Mouse (Mus musculus) spleen, embryonic (tissue): ENCODE results near the gene Mlf2.

Experiments
- CTCF ChIA-PET: fragments of 350-600 bp; sonication (Branson Sonifier 250); formaldehyde crosslinking; loops from one replicate; lab custom pipeline; 2022; lab: Charles Lee

Mlf2 gene

GRCm38 (mm10) chr6:124930231-124930630 lies 955 bp upstream of the Mlf2 start:
- CTCF ChIA-PET: interaction anchor here (0.9 to 1.9 kb wide), 2 partner anchors 12 to 26 kb away, joined by 3 to 7 read pairs; no protein-coding TSS in a partner anchor

DNA sequence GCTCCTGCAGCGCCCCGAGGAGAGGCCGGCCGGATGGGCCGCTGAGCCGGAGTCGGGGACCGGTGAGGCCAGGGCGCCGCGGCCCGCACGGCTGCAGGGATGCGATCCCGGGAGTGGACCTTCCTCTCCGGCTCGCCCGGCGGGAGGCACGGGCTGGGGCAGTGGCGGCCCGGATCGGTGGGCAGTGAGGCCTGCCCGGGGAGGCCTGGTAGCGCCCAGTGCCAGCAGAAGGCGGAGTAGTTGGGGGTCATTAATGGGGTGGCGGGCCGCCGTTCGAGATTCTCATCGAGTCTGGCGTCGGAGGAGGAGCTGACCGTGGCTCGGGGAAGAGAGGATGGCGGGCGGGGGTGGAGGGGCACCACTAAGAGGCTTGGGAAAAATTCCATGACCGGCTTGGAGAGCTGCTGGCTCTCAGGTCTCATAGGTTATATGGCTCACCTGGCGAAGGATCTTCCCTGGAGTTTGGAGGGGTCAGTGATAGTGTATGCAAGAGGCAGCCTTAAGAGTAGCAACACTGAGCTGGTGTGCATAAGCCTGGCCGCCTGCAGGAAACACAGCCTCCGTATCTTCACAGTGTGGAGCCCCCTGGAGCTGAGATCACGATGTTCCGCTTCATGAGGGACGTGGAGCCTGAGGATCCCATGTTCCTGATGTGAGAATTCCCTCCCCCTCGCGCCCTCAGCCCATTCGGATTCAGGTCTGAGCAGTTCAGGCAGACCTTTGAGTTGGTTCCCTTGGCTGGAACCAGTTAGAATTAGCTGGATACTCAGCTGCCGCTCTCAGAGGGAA lies 533 bp downstream of the Mlf2 start:
- CTCF ChIA-PET: interaction anchor here (0.5 to 1.0 kb wide), 2 partner anchors 34 to 77 kb away, joined by 3 to 8 read pairs; partner anchors contain the start of genes Cops7a and Zfp384

DNA sequence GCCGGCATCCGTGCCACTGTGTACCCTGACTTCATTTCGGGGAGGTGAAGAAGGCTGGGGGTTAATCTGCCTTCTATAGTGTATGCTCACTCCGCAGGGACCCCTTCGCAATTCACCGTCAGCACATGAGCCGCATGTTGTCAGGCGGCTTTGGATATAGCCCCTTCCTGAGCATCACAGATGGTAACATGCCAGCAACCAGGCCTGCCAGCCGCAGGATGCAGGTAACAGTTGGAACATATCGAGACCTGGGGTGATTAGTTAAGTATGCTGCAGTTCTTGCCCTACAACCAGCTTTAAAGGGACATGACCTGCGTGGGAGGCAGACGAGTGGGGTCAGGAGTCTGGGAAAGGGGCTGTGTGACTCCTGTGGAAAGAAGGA lies 1.1 kb downstream of the Mlf2 start:
- CTCF ChIA-PET: interaction anchor here (0.5 kb wide), 1 partner anchor 77 kb away, joined by 3 read pairs; the partner anchor contains the start of gene Zfp384

DNA sequence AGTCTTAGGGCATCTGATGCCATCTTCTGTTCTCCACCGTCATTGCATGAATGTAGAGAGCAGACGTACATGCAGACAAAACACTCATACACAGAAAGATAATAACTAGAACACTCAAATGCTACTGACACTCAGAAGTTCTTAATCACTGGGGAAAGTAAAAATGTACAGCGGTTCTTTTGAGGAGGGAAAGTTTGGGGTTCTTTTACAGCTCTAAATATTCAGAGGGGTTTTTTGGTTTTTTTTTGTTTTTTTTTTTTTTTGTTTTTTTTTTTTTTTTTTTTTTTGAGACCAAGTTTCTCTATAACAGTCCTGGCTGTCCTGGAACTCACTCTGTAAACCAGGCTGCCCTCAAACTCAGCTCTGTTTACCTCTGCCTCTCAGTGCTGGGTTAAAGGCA lies 1.9 kb downstream of the Mlf2 start:
- CTCF ChIA-PET: interaction anchor here (0.5 to 0.8 kb wide), 4 partner anchors 15 to 168 kb away, joined by 3 to 10 read pairs (median 6); no protein-coding TSS in a partner anchor

GRCm38 (mm10) chr6:124934670-124935069 lies 3.5 kb downstream of the Mlf2 start:
- CTCF ChIA-PET: no interaction called here

- CTCF ChIA-PET: interaction anchor here (0.7 kb wide), 1 partner anchor 36 kb away, joined by 3 read pairs; no protein-coding TSS in a partner anchor
Measured at GRCm38 (mm10) chr6:124936681-124937080, 5.5 kb downstream of the Mlf2 start.

DNA sequence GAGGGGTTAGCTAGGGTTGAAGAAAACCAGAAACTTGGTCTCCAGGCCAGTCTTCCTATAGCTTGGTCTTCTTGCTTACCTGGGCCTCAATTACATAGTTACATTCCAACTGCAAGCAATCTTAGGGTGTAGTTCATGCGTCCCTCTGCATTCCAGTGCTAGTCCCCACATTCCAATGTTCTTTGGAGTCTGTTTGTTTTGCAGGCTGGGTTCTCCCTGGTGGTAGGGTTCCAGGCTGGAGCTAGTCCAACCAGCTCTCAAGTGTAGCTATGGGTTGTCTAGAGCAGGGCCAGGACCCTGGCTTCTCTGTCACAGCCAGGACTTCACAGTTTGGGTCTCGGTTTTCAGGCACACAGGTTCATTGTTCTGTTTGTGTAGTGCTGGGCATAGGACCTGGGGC lies 6.3 kb downstream of the Mlf2 start:
- CTCF ChIA-PET: no interaction called here

DNA sequence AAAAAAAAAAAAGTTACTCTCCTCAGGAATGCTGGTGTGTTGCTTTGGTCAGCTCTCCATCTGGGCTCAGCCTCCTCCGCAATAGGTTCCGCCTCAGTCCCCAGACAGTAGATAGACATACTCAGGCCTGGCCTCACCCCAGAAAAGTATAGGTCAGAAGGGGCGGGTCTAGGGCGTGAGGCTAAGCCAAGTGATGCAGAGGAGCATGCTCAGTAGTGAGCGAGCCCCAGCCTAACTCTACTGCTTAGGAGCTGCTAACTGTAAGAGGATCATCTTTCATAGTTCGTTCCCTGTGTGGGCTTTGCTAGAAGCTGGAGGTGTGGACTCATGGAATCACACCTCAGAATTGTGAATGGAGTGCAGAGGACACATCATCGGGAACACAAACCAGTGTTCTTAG lies 7.4 kb downstream of the Mlf2 start:
- CTCF ChIA-PET: no interaction called here

- CTCF ChIA-PET: no interaction called here
Measured at GRCm38 (mm10) chr6:124941679-124942078, 10.5 kb downstream of the Mlf2 start.

DNA sequence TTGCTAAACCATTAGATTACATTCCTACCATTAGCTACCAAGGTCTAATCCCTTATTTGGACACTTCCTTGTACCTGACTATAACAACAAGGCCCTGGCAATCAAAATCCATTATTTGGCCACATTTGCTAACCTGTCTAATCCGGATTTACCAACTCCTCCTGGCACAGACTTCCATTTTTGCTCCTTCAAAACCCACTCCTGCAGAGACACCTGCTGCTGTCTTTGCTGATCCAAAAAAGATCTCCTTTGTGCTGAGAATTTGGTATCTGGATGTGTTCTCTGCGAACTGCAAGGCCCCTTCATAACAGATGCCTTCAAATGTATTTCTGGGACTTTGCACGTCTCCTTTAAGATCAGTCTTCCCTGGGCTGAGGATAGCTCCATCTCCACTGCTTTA lies 12.3 kb downstream of the Mlf2 start:
- CTCF ChIA-PET: no interaction called here

DNA sequence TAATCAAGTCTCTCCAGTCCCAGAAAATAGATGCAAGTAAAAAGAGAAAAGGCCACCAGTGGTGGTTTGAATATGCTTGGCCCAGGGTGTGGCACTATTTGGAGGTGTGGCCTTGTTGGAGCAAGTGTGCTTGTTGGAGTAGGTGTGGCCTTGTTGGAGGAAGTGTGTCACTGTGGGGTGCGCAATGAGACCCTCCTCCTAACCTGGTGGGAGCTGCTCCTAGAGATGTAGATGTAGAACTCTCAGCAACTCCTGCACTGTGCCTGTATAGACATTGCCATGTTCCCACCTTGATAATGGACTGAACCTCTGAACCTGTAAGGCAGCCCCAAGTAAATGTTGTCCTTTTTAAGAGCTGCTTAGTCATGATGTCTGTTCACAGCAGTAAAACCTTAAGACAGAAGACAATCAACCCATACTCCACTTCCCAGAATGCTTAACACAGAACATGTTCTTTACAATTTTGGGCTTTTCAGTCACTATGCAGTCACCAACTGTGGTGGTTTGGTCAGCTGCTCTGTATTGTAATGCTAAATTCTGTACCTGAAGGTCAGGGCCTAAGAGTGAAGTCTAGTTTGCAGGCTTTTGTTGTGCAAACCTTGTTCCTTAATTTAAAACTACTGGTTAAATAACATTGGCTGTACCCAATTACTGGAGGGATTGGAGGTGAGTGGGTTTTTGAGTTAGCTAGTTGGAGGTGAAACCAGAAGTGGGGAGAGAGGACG lies 23.0 kb downstream of the Mlf2 start:
- CTCF ChIA-PET: interaction anchor here (0.7 kb wide), 1 partner anchor 165 kb away, joined by 3 read pairs; no protein-coding TSS in a partner anchor

DNA sequence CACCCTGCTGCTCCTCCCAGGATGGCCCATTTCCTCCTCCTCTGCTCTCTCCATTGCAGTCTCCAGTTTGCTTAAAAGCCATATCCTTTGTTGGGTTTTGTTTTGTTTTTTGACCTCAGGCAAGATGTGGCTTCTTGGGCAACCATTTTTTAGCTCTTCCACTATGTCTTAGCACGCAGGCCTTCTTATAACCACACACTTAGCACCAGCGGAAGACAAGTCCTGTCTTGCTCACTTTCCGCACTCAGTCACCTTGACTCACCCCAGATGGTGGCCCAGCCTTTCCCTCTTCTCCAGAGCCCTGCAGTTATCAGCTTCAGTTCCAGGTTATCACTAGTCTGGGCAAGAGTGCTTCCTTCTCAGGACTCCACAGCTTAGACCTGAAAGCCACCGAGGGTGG lies 24.0 kb downstream of the Mlf2 start:
- CTCF ChIA-PET: interaction anchor here (0.7 kb wide), 1 partner anchor 164 kb away, joined by 3 read pairs; no protein-coding TSS in a partner anchor

DNA sequence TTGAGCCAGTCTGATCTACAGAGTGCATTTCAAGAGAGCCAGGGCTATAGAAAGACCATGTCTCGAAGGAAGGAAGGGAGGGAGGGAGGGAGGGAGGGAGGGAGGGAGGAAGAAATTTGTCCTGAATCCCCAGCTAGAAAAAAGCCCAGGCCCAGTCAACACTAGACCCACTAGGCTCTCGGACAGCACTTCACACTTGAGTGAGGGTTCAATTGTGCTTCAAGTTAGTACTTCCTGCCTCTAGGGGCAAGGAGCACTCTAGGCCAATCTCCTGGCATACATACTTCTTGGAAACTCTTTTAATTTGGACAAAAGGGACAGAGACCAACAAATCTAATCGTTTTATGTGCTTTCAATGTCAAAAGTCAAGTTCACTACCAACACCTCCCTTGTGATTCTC lies 26.9 kb downstream of the Mlf2 start:
- CTCF ChIA-PET: no interaction called here

GRCm38 (mm10) chr6:124959960-124960359 lies 28.8 kb downstream of the Mlf2 start:
- CTCF ChIA-PET: interaction anchor here (0.6 kb wide), 1 partner anchor 44 kb away, joined by 36 read pairs; no protein-coding TSS in a partner anchor

GRCm38 (mm10) chr6:124961021-124961420 lies 29.8 kb downstream of the Mlf2 start:
- CTCF ChIA-PET: no interaction called here

DNA sequence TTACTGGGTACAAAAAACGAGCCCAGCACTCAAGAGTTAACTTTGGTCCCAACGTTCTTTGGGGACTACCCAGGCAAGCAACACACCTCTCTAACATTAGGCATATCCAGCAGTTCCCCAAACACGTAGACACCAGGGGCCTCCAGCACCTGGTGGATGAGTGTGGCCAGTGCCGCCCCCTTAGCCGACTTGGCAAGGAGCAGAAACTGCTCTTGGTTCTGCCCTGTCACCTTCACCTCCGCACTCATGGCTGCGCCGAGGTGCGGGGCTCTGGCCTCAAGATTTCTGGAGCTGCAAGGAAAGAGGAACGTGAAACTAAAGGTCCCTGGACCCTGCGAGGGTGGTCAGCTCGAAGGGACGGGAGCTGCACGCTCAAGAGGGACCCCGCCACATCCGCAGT lies 33.5 kb downstream of the Mlf2 start:
- CTCF ChIA-PET: interaction anchor here (0.7 to 1.2 kb wide), 2 partner anchors 33 to 45 kb away, joined by 7 to 8 read pairs; partner anchors contain the start of gene Mlf2

DNA sequence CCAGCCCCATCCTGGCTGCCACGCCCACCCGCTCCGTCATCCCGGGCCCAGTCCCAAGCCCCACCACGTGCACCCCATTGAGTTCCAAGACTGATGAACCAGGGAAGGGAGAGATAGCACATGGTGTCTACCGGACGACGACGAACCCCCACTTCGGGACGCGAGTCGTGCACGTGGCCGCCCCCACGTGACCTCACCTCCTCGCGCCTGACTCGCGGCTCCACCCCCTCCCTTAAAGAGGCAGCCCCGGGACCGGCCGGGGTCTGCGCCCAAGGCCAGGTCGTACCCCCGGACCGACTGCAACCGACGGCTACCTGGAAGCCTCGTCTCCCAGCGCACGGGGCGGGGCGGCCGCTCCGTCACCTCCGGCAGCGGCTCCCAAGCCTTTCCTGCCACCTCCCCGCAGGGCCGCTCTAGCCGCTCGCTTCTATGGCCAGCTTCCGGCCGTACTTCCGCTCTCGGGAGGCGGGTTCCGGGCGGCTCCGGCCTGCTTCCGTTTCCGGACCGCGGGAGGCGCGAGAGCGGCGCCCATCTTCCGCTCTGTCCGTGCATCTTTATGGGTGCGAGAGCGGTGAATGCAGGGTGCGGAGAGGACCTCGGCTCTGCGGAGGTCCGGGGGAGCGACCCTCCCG lies 34.0 kb downstream of the Mlf2 start, which contains the start of gene Cops7a:
Cops7a (minus strand) TSS at position 451 of the 632 bp plus-strand sequence.
- CTCF ChIA-PET: interaction anchor here (1.2 kb wide), 1 partner anchor 34 kb away, joined by 8 read pairs; the partner anchor contains the start of gene Mlf2

DNA sequence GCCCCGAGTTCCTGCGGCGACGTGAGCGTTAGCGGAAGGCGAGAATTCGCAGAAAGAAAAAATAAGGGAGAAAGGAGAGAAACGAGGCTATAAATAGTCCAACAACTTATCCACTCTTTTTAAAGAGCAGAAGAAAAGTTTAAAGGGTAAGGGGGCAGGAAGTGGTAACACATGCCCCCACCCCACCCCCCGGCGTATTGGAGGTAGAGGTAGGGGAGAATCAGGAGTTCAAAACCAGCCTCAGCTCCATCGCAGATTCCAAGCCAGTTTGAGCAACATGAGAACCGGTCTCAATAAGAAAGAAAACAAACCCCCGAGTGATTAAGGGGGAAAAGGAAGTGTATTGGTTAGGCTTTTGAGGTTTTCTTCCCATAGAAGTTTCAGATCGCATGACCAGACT lies 34.6 kb downstream of the Mlf2 start:
- CTCF ChIA-PET: interaction anchor here (1.2 kb wide), 1 partner anchor 34 kb away, joined by 8 read pairs; the partner anchor contains the start of gene Mlf2

DNA sequence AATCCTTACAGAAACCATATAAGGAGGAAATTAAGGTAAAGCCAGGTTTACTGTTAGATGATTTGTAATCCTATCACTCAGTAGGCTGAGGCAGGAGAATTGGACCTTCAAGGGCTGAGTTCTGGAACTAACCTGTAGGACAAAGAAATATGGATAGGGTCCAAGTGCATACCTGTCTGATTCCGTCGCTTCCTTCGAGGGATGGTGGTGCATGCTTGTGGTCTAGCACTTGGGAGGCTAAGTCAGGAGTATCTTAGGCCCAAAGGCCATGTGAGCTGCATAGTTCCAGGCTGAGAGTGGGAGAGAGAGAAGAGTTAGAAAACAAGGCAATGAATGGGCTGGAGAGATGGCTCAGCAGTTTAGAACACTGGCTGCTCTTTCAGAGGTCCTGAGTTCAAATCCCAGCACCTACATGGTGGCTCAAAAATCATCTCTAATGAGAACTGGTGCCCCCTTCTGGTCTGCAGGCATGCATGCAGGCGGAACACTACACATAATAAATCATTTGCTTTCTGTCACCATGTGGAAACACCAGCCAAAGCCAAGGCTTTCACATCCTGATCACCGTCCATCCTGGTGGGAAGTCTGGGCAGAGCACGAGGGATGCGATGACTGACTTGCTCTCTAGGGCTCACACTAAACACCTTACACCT lies 35.4 kb downstream of the Mlf2 start:
- CTCF ChIA-PET: no interaction called here

GRCm38 (mm10) chr6:124967766-124968165 lies 36.6 kb downstream of the Mlf2 start:
- CTCF ChIA-PET: interaction anchor here (0.6 kb wide), 1 partner anchor 38 kb away, joined by 7 read pairs; no protein-coding TSS in a partner anchor
